Mouse (Mus musculus): ENCODE measurements around the gene Kpna3.
A peak's percentile ranks its signal among the peaks of the same experiment; 100 is the strongest.
"Not testable (repeated sequence)": the region's sequence is repeated elsewhere in the genome, so short reads cannot be mapped to it uniquely, and the experiment has no call there.

Gene Kpna3

GRCm38 (mm10) chr14:61327007-61327406, 112.7 kb downstream of the Kpna3 start:
- not testable (repeated sequence) for ATAC-seq (ENCODE audit: insufficient number of reproducible peaks, low FRiP score, low TSS enrichment)

- no peak for ATAC-seq (ENCODE audit: insufficient number of reproducible peaks, low FRiP score, low TSS enrichment)
These were observed 116.9 kb downstream of the Kpna3 start for GRCm38 (mm10) chr14:61322740-61323139.

GRCm38 (mm10) chr14:61321200-61321599, 118.5 kb downstream of the Kpna3 start:
- no peak for ATAC-seq (ENCODE audit: insufficient number of reproducible peaks, low FRiP score, low TSS enrichment)

- no peak for ATAC-seq (ENCODE audit: insufficient number of reproducible peaks, low FRiP score, low TSS enrichment)
These were observed 118.9 kb downstream of the Kpna3 start for GRCm38 (mm10) chr14:61320765-61321164.

GRCm38 (mm10) chr14:61316861-61317260, 122.8 kb downstream of the Kpna3 start:
- peak; percentile 82; the same call in 1 of the 2 replicates for ATAC-seq (ENCODE audit: insufficient number of reproducible peaks, low FRiP score, low TSS enrichment)
